18 mouse cellular contexts compared by ENCODE assay signal in genomic region chr2:49472443-49472842, GRCm38 (mm10). TPM values are rescaled to one million over a fixed set of nuclear protein-coding genes. Genes with fewer than 3 reads are reported as not detected.
DNase-seq lines count a peak whose midpoint lies in the region; ATAC-seq and TF ChIP-seq lines count a peak whose summit lies in the region.
"Had no signal": no experiment of that assay in that cellular context is flagged by ENCODE, and none has a peak within 500 bp of the region (broad histone marks: within the 10 kb centered on the region; RNA-seq: fewer than 3 reads in every experiment).

No protein-coding gene starts in this region.

- H3K27ac ChIP-seq in embryonic facial prominence, embryonic 12.5 days, result 0 out of 2 replicates have a peak overlapping the region, but pooled peaks have one; percentile 12
- H3K27ac ChIP-seq in embryonic facial prominence, embryonic 10.5 days (replicated peaks), result no peak overlapping the region
- no peak overlapping the region for H3K27ac ChIP-seq in kidney, embryonic 16.5 days (ENCODE audit: low read length)
- H3K27ac ChIP-seq: forebrain, embryonic 15.5 days; hindbrain, embryonic 14.5 days; intestine, embryonic 15.5 days had no signal

- no peak overlapping the region for H3K4me3 ChIP-seq in embryonic facial prominence, embryonic 12.5 days
- H3K4me3 ChIP-seq in embryonic facial prominence, embryonic 10.5 days, result no peak overlapping the region
- peak overlapping the region; percentile 37; the same call in 1 of the 2 replicates for H3K4me3 ChIP-seq in E14TG2a.4 (replicated peaks; ENCODE audit: low read length)
- no peak overlapping the region for H3K4me3 ChIP-seq in kidney, embryonic 16.5 days (ENCODE audit: low read length)
- H3K4me3 ChIP-seq: forebrain, embryonic 15.5 days; heart, embryonic 12.5 days; intestine, embryonic 15.5 days had no signal

- H3K9me3 ChIP-seq in embryonic facial prominence, embryonic 12.5 days, result no peaks in the 10 kb centered on the region
- no peaks in the 10 kb centered on the region for H3K9me3 ChIP-seq in embryonic facial prominence, embryonic 10.5 days
- H3K9me3 ChIP-seq in E14TG2a.4 (ENCODE audit: low read length), result no peaks in the 10 kb centered on the region
- no peaks in the 10 kb centered on the region for H3K9me3 ChIP-seq in kidney, embryonic 16.5 days (ENCODE audit: low read length)
- H3K9me3 ChIP-seq: forebrain, embryonic 15.5 days; heart, embryonic 12.5 days; intestine, embryonic 15.5 days had no signal

- H3K36me3 ChIP-seq in embryonic facial prominence, embryonic 12.5 days, result no peaks in the 10 kb centered on the region
- 0 out of 2 replicates have a peak, but pooled peaks cover 3% of the 10 kb centered on the region for H3K36me3 ChIP-seq in embryonic facial prominence, embryonic 10.5 days (replicated peaks)
- no peaks in the 10 kb centered on the region for H3K36me3 ChIP-seq in E14TG2a.4 (ENCODE audit: insufficient read depth, low read length)
- no peaks in the 10 kb centered on the region for H3K36me3 ChIP-seq in kidney, embryonic 16.5 days (ENCODE audit: insufficient read depth, low read length)
- H3K36me3 ChIP-seq: forebrain, embryonic 15.5 days; heart, embryonic 12.5 days; intestine, embryonic 15.5 days had no signal

- H3K27me3 ChIP-seq in embryonic facial prominence, embryonic 12.5 days, result no peaks in the 10 kb centered on the region
- no peaks in the 10 kb centered on the region for H3K27me3 ChIP-seq in embryonic facial prominence, embryonic 10.5 days (replicated peaks; ENCODE audit: low read depth, poor library complexity, severe bottlenecking)
- no peaks in the 10 kb centered on the region for H3K27me3 ChIP-seq in E14TG2a.4 (ENCODE audit: insufficient read depth, low read length)
- no peaks in the 10 kb centered on the region for H3K27me3 ChIP-seq in kidney, embryonic 16.5 days (ENCODE audit: insufficient read depth, low read length)
- H3K27me3 ChIP-seq: forebrain, embryonic 15.5 days; heart, embryonic 12.5 days; intestine, embryonic 15.5 days had no signal

- no peak for ATAC-seq in embryonic facial prominence, embryonic 12.5 days (ENCODE audit: insufficient number of reproducible peaks, insufficient read depth, low FRiP score, low TSS enrichment)
- no peak for ATAC-seq in kidney, embryonic 16.5 days (ENCODE audit: low FRiP score, low TSS enrichment)
- ATAC-seq: activated CD4-positive, CD25-positive, alpha-beta regulatory T cell, adult 4 months; forebrain, embryonic 15.5 days; intestine, embryonic 15.5 days had no signal

- WGBS in embryonic facial prominence, embryonic 12.5 days, result 82% methylated on average over 6 of the region's 6 CpGs
- WGBS in embryonic facial prominence, embryonic 10.5 days, result 93% methylated on average over 6 of the region's 6 CpGs
- 77% methylated on average over 6 of the region's 6 CpGs for WGBS in kidney, embryonic 16.5 days

- no peak for TF ChIP-seq CTCF in E14TG2a.4 (conservative IDR thresholded peaks at IDR 0.05; ENCODE audit: low read length)

- no peak for DNase-seq in embryonic facial prominence, embryonic 10.5 days (ENCODE audit: low spot score)
- DNase-seq in R1 (ENCODE audit: low read depth, low spot score), result peak; percentile 27
- peak; percentile 32 for DNase-seq in telencephalon, adult 2 months (ENCODE audit: low read depth, low spot score)
- no peak for DNase-seq in urinary bladder, postnatal 36 days (ENCODE audit: low spot score in 2 of 2)
- DNase-seq: adrenal gland, postnatal 14 days; cerebellum, adult 2 months; cerebellum, postnatal 10 days; gastrocnemius, postnatal 14 days; heart, postnatal 36 days; kidney, adult 18-20 months had no signal

- H3K4me1 ChIP-seq in embryonic facial prominence, embryonic 12.5 days, result peaks cover 6% of the 10 kb centered on the region; the same call in 1 of the 2 replicates
- H3K4me1 ChIP-seq in embryonic facial prominence, embryonic 10.5 days, result no peaks in the 10 kb centered on the region
- peaks cover 47% of the 10 kb centered on the region for H3K4me1 ChIP-seq in E14TG2a.4 (replicated peaks; ENCODE audit: low read depth, low read length)
- H3K4me1 ChIP-seq in kidney, embryonic 16.5 days (ENCODE audit: insufficient read depth, low read length), result no peaks in the 10 kb centered on the region

- no peak overlapping the region for H3K9ac ChIP-seq in embryonic facial prominence, embryonic 12.5 days
- no peak overlapping the region for H3K9ac ChIP-seq in kidney, embryonic 16.5 days (replicated peaks; ENCODE audit: low read length)
- H3K9ac ChIP-seq: forebrain, embryonic 15.5 days; heart, embryonic 12.5 days; hindbrain, embryonic 14.5 days; intestine, embryonic 15.5 days had no signal

- H3K4me2 ChIP-seq in embryonic facial prominence, embryonic 12.5 days (replicated peaks), result no peak overlapping the region
- H3K4me2 ChIP-seq in kidney, embryonic 16.5 days (replicated peaks; ENCODE audit: low read depth, low read length), result no peak overlapping the region
- H3K4me2 ChIP-seq: forebrain, embryonic 15.5 days; heart, embryonic 12.5 days; hindbrain, embryonic 14.5 days; intestine, embryonic 15.5 days had no signal

RNA-seq across cellular contexts. Expression of gene Epc2, which starts 21.2 kb away (rescaled TPM):
- polyA plus RNA-seq in embryonic facial prominence, embryonic 12.5 days (2016; fragmentation: Nextera tagmentation; extraction: Ambion mirVana), result 9.9 and 10.6 TPM in 2 replicates
- 7.3 and 8.0 TPM in 2 replicates for polyA plus RNA-seq in embryonic facial prominence, embryonic 10.5 days (2016; fragmentation: Nextera tagmentation; extraction: Ambion mirVana)
- polyA plus RNA-seq in kidney, embryonic 16.5 days (2015; fragmentation: Nextera tagmentation; extraction: Ambion mirVana), result 6.4 and 6.5 TPM in 2 replicates

Comparison
In these comparisons a context has a peak if more than half of its experiments do, and no peak if none do; other contexts are left out.
1. DNase-seq: peak in R1 (single experiment) and telencephalon, adult 2 months (single experiment); none in embryonic facial prominence, embryonic 10.5 days (single experiment) and urinary bladder, postnatal 36 days (0 of 2).